Mouse (Mus musculus) thymus, postnatal 4 days (tissue): ENCODE measurements around the gene Sox12.
"Not testable (repeated sequence)": the region's sequence is repeated elsewhere in the genome, so short reads cannot be mapped to it uniquely, and the experiment has no call there.

Source experiments
- DNase-seq: peaks from one replicate; pipeline ENCODE4 v3.0.0; 2021

The Sox12 gene

GRCm38 (mm10) chr2:152397680-152398435 lies at the start of gene Sox12:
Sox12 (minus strand) TSS chr2:152398063.
- peak; percentile 98 for DNase-seq

GRCm38 (mm10) chr2:152447461-152447860 lies 49.6 kb upstream of the Sox12 start:
- no peak for DNase-seq

- no peak for DNase-seq
Observed at GRCm38 (mm10) chr2:152446642-152447041, 48.8 kb upstream of the Sox12 start.

GRCm38 (mm10) chr2:152443281-152443680 lies 45.4 kb upstream of the Sox12 start:
- DNase-seq, result no peak

GRCm38 (mm10) chr2:152442322-152442721 lies 44.5 kb upstream of the Sox12 start:
- no peak for DNase-seq

GRCm38 (mm10) chr2:152439833-152440232 lies 42.0 kb upstream of the Sox12 start:
- DNase-seq, result no peak

GRCm38 (mm10) chr2:152438963-152439362 lies 41.1 kb upstream of the Sox12 start:
- DNase-seq, result no peak

GRCm38 (mm10) chr2:152436983-152437860 lies 39.4 kb upstream of the Sox12 start:
- peak; percentile 93 for DNase-seq

GRCm38 (mm10) chr2:152436405-152436901 lies 38.6 kb upstream of the Sox12 start:
- DNase-seq, result no peak

GRCm38 (mm10) chr2:152428481-152428880 lies 30.6 kb upstream of the Sox12 start:
- not testable (repeated sequence) for DNase-seq

- no peak for DNase-seq
Observed at GRCm38 (mm10) chr2:152427493-152427892, 29.6 kb upstream of the Sox12 start.

- DNase-seq, result no peak
Observed at GRCm38 (mm10) chr2:152415786-152416185, 17.9 kb upstream of the Sox12 start.

GRCm38 (mm10) chr2:152415287-152415686 lies 17.4 kb upstream of the Sox12 start, which contains the start of gene 6820408C15Rik:
6820408C15Rik (plus strand) TSS chr2:152415587.
- DNase-seq, result no peak

- peak; percentile 65 for DNase-seq
Observed at GRCm38 (mm10) chr2:152414591-152415165, 16.8 kb upstream of the Sox12 start, which contains the start of gene Zcchc3. Zcchc3 (minus strand) TSS chr2:152415027.

GRCm38 (mm10) chr2:152413765-152414584 lies 16.1 kb upstream of the Sox12 start:
- DNase-seq, result peak; percentile 56

- DNase-seq, result no peak
Observed at GRCm38 (mm10) chr2:152413158-152413764, 15.4 kb upstream of the Sox12 start.

GRCm38 (mm10) chr2:152412526-152413157 lies 14.8 kb upstream of the Sox12 start:
- no peak for DNase-seq

- no peak for DNase-seq
Observed at GRCm38 (mm10) chr2:152411471-152411870, 13.6 kb upstream of the Sox12 start.

GRCm38 (mm10) chr2:152410971-152411371 lies 13.1 kb upstream of the Sox12 start:
- peak; percentile 31 for DNase-seq

- no peak for DNase-seq
Observed at GRCm38 (mm10) chr2:152409781-152410180, 11.9 kb upstream of the Sox12 start.

GRCm38 (mm10) chr2:152406126-152406525 lies 8.3 kb upstream of the Sox12 start:
- peak; percentile 89 for DNase-seq
